Mouse (Mus musculus): Measurements from ENCODE around the gene Espl1. TPM values are rescaled to one million over a fixed set of nuclear protein-coding genes. Genes with fewer than 3 reads are reported as not detected.

Gene Espl1
- polyA plus RNA-seq, 1 experiment from 2014 or later, result 50.6 TPM

DNA sequence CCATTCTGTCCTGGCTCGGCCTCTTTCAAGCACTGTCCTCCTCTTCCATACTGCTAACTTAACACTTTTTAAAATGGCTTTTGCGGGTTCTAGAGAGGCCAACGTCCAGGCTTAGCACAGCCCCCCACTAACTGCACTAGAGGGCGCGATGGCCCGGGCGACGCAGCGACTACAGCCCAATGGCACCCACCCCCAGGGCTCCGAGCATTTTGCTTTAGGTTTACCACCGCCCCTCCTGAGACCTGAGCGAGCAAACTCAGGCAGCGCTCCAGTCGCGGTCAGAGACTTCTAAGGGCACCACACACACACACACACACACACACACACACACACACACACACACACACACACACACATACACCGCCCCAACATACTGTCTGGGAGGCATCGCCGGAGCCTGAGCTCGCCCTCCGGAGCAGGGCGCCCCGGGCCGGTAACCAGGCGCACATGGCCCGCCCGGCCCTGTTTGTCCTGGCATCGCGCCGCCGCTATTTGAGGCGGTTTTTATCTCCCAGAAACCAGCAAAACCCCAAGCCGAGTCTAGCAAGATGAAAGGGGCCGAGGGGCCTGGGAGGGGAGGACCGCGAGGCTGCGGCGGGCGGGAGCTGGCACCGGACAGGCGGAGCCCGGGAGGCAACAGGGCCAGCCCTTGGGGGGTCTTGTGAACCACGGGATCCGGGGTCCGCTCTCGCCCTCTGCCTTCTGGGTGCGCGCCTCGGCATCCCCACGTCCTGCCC is 59.2 kb downstream of the Espl1 start:
- Histone ChIP-seq H3K4me3 (ENCODE audit: low read depth, low read length) (peak overlapping the region; percentile 60), H3K4me2 (peak overlapping the region; percentile 99), H3K27ac (ENCODE audit: low read depth, low read length) (peak overlapping the region; percentile 38; the same call in 1 of the 2 replicates), H3K4me1 (replicated peaks; ENCODE audit: control insufficient read depth, insufficient read depth, low read length) (peaks cover 11% of the 10 kb centered on the region), H3K9ac (ENCODE audit: low read depth, low read length) (peak overlapping the region; percentile 62), H3K36me3 (ENCODE audit: control insufficient read depth, insufficient read depth, low read length) (no peaks in the 10 kb centered on the region), H3K27me3 (replicated peaks; ENCODE audit: control insufficient read depth, insufficient read depth, low read length) (peaks cover 48% of the 10 kb centered on the region), H3K9me3 (ENCODE audit: control insufficient read depth, low read length) (no peaks in the 10 kb centered on the region)
- ATAC-seq (replicated peaks; ENCODE audit: low FRiP score), result peak; percentile 35; the same call in 1 of the 2 replicates
- DNase-seq (ENCODE audit: low spot score), result no peak
- WGBS, result under 1% methylated on average over 49 of the region's 49 CpGs

DNA sequence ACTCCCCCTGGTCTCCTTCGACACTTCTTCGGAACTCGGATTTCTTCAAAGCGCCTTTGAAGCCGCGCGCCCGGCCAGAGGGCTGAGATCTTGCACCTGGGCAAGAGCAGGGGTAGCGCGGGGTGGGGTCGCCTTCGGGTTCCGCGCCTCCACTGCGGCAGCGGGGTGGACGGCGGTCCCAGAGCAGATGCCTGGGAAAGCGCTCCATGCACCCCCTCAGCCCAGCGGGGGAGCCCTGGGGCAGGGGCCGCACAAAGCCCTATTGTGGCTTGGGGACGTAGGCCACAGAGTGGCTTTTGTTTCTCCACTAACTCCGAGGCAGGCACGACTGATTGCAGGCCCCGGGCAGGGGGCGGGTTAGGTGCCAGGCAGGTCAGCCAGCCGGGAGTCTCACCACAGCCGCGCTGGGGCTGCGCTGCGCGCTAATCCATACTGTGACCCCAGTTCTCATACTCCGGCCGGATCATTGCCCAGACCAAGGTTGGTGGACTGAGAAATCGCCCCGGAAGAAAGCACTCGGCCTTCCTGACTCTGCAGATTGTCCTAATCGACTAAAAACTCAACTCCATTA is 59.9 kb downstream of the Espl1 start:
- Histone ChIP-seq H3K36me3 (ENCODE audit: control insufficient read depth, insufficient read depth, low read length) (no peaks in the 10 kb centered on the region), H3K4me1 (replicated peaks; ENCODE audit: control insufficient read depth, insufficient read depth, low read length) (peaks cover 11% of the 10 kb centered on the region), H3K9me3 (ENCODE audit: control insufficient read depth, low read length) (no peaks in the 10 kb centered on the region), H3K9ac (ENCODE audit: low read depth, low read length) (peak overlapping the region; percentile 62), H3K27me3 (replicated peaks; ENCODE audit: control insufficient read depth, insufficient read depth, low read length) (peaks cover 48% of the 10 kb centered on the region), H3K4me3 (ENCODE audit: low read depth, low read length) (peak overlapping the region; percentile 60), H3K27ac (ENCODE audit: low read depth, low read length) (peak overlapping the region; percentile 38; the same call in 1 of the 2 replicates), H3K4me2 (peak overlapping the region; percentile 99)
- WGBS, result 1% methylated on average over 38 of the region's 38 CpGs
- DNase-seq (ENCODE audit: low spot score), result peak; percentile 79
- peak; percentile 16; the same call in 1 of the 2 replicates for ATAC-seq (replicated peaks; ENCODE audit: low FRiP score)

DNA sequence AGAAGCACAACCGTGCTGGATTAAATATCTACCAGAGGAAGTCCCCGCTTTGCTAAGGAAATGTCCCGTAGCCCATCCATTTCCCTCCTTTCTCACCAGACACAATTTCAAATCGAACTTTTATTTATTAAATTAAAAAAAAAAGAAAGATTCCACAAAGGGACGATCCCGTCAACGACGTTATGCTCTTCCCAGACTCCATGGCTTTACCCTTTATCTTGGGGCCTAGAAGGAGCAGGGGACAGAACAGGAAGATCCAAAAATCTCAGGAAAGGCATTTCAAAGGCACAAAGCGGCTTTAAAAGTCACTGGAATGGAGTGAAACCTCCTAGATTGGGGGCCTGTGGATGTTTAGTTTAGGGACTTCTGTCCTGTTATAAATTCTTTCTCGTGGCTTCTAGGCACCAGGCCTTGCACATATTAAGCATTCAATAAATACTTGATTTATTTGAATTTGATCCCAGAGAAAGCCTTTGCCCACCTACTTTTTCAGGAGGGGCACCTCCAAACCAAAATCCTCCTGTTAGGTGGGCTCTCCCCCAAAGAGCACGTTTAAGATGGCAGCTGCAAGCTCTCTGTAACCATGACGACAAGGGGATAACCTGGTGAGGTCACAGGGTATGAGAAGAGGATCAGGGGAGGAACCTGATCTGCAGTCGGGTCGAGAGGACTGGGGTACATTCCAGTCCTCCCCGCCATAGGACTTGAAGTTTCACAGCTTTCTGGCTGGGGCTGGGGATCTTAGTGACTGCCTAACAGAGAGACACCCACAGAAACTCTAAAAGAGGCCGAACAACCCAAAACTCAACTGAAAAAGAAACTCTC is 60.6 kb downstream of the Espl1 start:
- Histone ChIP-seq H3K27ac (ENCODE audit: low read depth, low read length) (no peak overlapping the region), H3K4me2 (peak overlapping the region; percentile 99), H3K4me3 (ENCODE audit: low read depth, low read length) (no peak overlapping the region), H3K27me3 (replicated peaks; ENCODE audit: control insufficient read depth, insufficient read depth, low read length) (peaks cover 48% of the 10 kb centered on the region), H3K36me3 (ENCODE audit: control insufficient read depth, insufficient read depth, low read length) (no peaks in the 10 kb centered on the region), H3K9me3 (ENCODE audit: control insufficient read depth, low read length) (no peaks in the 10 kb centered on the region), H3K4me1 (replicated peaks; ENCODE audit: control insufficient read depth, insufficient read depth, low read length) (peaks cover 9% of the 10 kb centered on the region), H3K9ac (ENCODE audit: low read depth, low read length) (no peak overlapping the region)
- ATAC-seq (replicated peaks; ENCODE audit: low FRiP score) (no peak), DNase-seq (ENCODE audit: low spot score) (no peak)
- WGBS, result 31% methylated on average over 16 of the region's 16 CpGs

DNA sequence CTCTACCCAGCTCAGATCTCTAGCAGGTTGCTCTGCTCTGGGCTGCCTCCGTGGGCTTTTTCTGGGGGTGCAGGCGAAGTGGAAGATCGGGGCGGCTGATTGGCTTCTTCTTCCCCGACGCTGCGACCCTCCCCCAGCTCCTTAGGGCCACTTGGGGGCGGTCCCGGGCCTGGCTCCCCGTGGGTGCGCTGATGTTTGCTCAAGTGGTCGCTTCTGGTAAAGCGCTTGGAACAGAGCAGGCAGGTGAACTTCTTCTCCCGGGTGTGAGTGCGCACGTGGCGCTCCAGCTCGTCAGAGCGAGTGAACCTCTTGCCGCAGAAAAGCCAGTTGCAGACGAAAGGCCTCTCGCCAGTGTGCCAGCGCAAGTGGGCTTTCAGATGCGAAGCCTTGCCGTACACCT is 62.1 kb downstream of the Espl1 start:
- H3K36me3 ChIP-seq (ENCODE audit: control insufficient read depth, insufficient read depth, low read length), result no peaks in the 10 kb centered on the region
- H3K27me3 ChIP-seq (replicated peaks; ENCODE audit: control insufficient read depth, insufficient read depth, low read length), result peaks cover 54% of the 10 kb centered on the region
- H3K9me3 ChIP-seq (ENCODE audit: control insufficient read depth, low read length), result no peaks in the 10 kb centered on the region
- no peak overlapping the region for H3K27ac ChIP-seq (ENCODE audit: low read depth, low read length)
- H3K4me3 ChIP-seq (ENCODE audit: low read depth, low read length), result peak overlapping the region; percentile 23; the same call in 1 of the 2 replicates
- DNase-seq (ENCODE audit: low spot score), result no peak
- WGBS, result 5% methylated on average over 25 of the region's 25 CpGs
- H3K4me2 ChIP-seq, result peak overlapping the region; percentile 50
- ATAC-seq (replicated peaks; ENCODE audit: low FRiP score), result no peak
- H3K9ac ChIP-seq (ENCODE audit: low read depth, low read length), result peak overlapping the region; percentile 34; the same call in 1 of the 2 replicates
- peaks cover 17% of the 10 kb centered on the region for H3K4me1 ChIP-seq (replicated peaks; ENCODE audit: control insufficient read depth, insufficient read depth, low read length)

DNA sequence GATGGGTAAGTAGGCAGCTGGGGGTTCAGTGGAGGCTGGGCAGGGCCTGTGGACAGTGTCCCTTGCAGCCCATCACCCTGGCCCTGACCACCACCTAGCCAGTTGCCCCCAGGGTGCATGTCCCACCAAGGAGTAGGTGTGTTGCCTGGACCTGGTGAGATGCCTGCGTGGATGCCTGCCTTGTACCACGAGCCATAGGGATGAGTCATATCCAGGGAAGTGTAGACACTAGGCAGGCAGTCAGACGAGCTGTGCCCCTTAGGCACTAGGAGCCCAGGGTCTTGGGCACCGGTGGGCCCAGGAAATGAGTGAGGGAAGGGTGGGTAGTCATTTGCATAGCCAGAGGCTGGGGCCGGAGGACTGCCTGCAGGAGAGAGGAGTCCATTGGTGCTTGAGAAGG is 62.8 kb downstream of the Espl1 start:
- H3K4me1 ChIP-seq (replicated peaks; ENCODE audit: control insufficient read depth, insufficient read depth, low read length), result peaks cover 17% of the 10 kb centered on the region
- no peak overlapping the region for H3K4me3 ChIP-seq (ENCODE audit: low read depth, low read length)
- no peak overlapping the region for H3K4me2 ChIP-seq

DNA sequence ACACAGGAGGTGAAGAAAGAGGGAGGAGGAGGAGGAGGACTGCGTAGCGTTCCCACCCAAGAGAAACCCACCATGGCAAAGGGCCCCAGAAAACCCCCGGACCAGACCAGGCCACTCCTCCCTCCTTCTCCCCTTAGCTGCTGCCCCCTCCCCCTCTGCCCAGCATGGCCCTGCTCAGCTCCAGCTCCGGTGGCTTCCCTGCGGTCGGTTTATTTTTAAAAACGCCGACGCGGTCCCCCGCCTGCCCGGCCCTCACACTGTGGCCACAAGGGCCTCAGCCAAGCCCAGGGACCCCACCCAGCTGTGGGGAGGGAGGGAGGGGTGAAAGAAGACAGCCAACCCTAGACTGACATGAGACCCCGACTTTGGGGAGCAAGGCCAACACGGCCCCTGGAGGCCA is 66.6 kb downstream of the Espl1 start:
- H3K27me3 ChIP-seq (replicated peaks; ENCODE audit: control insufficient read depth, insufficient read depth, low read length), result peaks cover 64% of the 10 kb centered on the region
- no peak for DNase-seq (ENCODE audit: low spot score)
- WGBS, result 12% methylated on average over 14 of the region's 14 CpGs
- H3K9ac ChIP-seq (ENCODE audit: low read depth, low read length), result peak overlapping the region; percentile 48; the same call in 1 of the 2 replicates
- no peak overlapping the region for H3K27ac ChIP-seq (ENCODE audit: low read depth, low read length)
- peak overlapping the region; percentile 21; the same call in 1 of the 2 replicates for H3K4me3 ChIP-seq (ENCODE audit: low read depth, low read length)
- peak overlapping the region; percentile 55 for H3K4me2 ChIP-seq
- no peaks in the 10 kb centered on the region for H3K36me3 ChIP-seq (ENCODE audit: control insufficient read depth, insufficient read depth, low read length)
- no peaks in the 10 kb centered on the region for H3K9me3 ChIP-seq (ENCODE audit: control insufficient read depth, low read length)
- no peak for ATAC-seq (replicated peaks; ENCODE audit: low FRiP score)
- H3K4me1 ChIP-seq (replicated peaks; ENCODE audit: control insufficient read depth, insufficient read depth, low read length), result peaks cover 27% of the 10 kb centered on the region

More for the DNA sequence above, 62.8 kb downstream of the Espl1 start:
- Histone ChIP-seq H3K9ac (ENCODE audit: low read depth, low read length) (no peak overlapping the region), H3K27ac (ENCODE audit: low read depth, low read length) (no peak overlapping the region), H3K9me3 (ENCODE audit: control insufficient read depth, low read length) (no peaks in the 10 kb centered on the region), H3K27me3 (replicated peaks; ENCODE audit: control insufficient read depth, insufficient read depth, low read length) (peaks cover 56% of the 10 kb centered on the region), H3K36me3 (ENCODE audit: control insufficient read depth, insufficient read depth, low read length) (no peaks in the 10 kb centered on the region)
- whole genome bisulfite sequencing, result 27% methylated on average over 5 of the region's 5 CpGs
- ATAC-seq (replicated peaks; ENCODE audit: low FRiP score) (no peak), DNase-seq (ENCODE audit: low spot score) (no peak)

DNA sequence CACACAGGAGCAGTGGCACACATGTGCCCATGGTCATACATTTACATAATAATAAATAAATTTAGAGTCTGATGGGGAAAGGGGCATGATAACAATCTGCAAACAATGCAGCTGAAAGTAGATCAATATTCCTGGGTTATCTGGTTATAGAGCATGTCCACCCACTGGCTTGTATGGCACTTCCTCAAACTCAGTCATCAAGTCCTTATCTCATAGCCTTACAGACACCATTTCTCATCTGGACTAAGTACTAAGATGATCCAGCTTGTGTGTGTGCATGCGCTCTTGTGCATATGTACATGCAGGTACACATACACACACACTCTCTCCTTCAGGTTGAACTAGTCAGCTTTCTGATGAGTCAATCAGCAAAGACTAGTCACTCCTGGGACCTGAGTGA is 68.6 kb downstream of the Espl1 start:
- Histone ChIP-seq H3K27me3 (replicated peaks; ENCODE audit: control insufficient read depth, insufficient read depth, low read length) (peaks cover 46% of the 10 kb centered on the region), H3K9me3 (ENCODE audit: control insufficient read depth, low read length) (no peaks in the 10 kb centered on the region)
- 62% methylated on average over 1 of the region's 1 CpGs for WGBS

DNA sequence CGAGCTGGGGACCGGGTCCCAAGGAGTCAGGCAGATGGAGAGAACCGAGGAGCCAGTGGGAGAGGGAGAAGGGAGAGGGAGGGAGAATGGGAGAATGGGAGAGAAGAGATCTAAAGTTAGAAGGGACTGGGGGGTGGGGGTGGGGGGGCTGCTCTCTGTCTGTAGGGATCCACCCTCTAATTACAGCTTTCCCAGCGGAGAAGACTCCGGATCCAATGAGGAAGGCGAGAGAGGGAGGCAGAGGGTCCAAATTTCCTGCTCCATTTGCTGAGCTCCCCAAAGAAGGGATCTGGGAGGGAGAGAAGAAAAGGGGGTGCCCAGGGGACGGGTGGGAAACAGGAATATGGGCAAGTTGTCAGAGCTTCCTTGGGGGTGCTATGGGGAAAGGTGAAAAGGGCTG is 70.2 kb downstream of the Espl1 start:
- H3K4me3 ChIP-seq (ENCODE audit: low read depth, low read length), result peak overlapping the region; percentile 5; the same call in 1 of the 2 replicates
- peak overlapping the region; percentile 41; the same call in 1 of the 2 replicates for H3K9ac ChIP-seq (ENCODE audit: low read depth, low read length)
- H3K27ac ChIP-seq (ENCODE audit: low read depth, low read length), result no peak overlapping the region
- 10% methylated on average over 7 of the region's 7 CpGs for WGBS
- H3K9me3 ChIP-seq (ENCODE audit: control insufficient read depth, low read length), result no peaks in the 10 kb centered on the region
- H3K4me2 ChIP-seq, result peak overlapping the region; percentile 59
- ATAC-seq (replicated peaks; ENCODE audit: low FRiP score) (no peak), DNase-seq (ENCODE audit: low spot score) (no peak)
- H3K27me3 ChIP-seq (replicated peaks; ENCODE audit: control insufficient read depth, insufficient read depth, low read length), result peaks cover 55% of the 10 kb centered on the region
- peaks cover 32% of the 10 kb centered on the region for H3K4me1 ChIP-seq (replicated peaks; ENCODE audit: control insufficient read depth, insufficient read depth, low read length)
- no peaks in the 10 kb centered on the region for H3K36me3 ChIP-seq (ENCODE audit: control insufficient read depth, insufficient read depth, low read length)

More for the DNA sequence above, 68.6 kb downstream of the Espl1 start:
- H3K4me1 ChIP-seq (replicated peaks; ENCODE audit: control insufficient read depth, insufficient read depth, low read length), result peaks cover 24% of the 10 kb centered on the region
- H3K27ac ChIP-seq (ENCODE audit: low read depth, low read length), result no peak overlapping the region
- ATAC-seq (replicated peaks; ENCODE audit: low FRiP score) (no peak), DNase-seq (ENCODE audit: low spot score) (no peak)
- H3K36me3 ChIP-seq (ENCODE audit: control insufficient read depth, insufficient read depth, low read length), result no peaks in the 10 kb centered on the region
- H3K4me3 ChIP-seq (ENCODE audit: low read depth, low read length), result no peak overlapping the region
- no peak overlapping the region for H3K9ac ChIP-seq (ENCODE audit: low read depth, low read length)
- H3K4me2 ChIP-seq, result no peak overlapping the region

Data from liver, embryonic 11.5 days (tissue).